Mouse (Mus musculus) heart, postnatal 0 days (tissue): ENCODE measurements around the gene Smg7.

Experiments
- CTCF ChIP-seq: IDR thresholded peaks from 2 replicates; pipeline ENCODE4 v1.5.1; 2016; ENCODE audit warnings: antibody characterized with exemption, control low read depth, low read depth
- EP300 ChIP-seq: IDR thresholded peaks from 2 replicates; pipeline ENCODE4 v1.6.1; 2016; ENCODE audit warnings: antibody characterized with exemption, low read depth

GRCm38 (mm10) chr1:152913483-152914460 is 11.3 kb upstream of the Smg7 start:
- TF ChIP-seq CTCF = no peak
- no peak for TF ChIP-seq EP300
